Mouse (Mus musculus): Measurements from ENCODE around the gene Ppp2r5d.

Ppp2r5d gene

DNA sequence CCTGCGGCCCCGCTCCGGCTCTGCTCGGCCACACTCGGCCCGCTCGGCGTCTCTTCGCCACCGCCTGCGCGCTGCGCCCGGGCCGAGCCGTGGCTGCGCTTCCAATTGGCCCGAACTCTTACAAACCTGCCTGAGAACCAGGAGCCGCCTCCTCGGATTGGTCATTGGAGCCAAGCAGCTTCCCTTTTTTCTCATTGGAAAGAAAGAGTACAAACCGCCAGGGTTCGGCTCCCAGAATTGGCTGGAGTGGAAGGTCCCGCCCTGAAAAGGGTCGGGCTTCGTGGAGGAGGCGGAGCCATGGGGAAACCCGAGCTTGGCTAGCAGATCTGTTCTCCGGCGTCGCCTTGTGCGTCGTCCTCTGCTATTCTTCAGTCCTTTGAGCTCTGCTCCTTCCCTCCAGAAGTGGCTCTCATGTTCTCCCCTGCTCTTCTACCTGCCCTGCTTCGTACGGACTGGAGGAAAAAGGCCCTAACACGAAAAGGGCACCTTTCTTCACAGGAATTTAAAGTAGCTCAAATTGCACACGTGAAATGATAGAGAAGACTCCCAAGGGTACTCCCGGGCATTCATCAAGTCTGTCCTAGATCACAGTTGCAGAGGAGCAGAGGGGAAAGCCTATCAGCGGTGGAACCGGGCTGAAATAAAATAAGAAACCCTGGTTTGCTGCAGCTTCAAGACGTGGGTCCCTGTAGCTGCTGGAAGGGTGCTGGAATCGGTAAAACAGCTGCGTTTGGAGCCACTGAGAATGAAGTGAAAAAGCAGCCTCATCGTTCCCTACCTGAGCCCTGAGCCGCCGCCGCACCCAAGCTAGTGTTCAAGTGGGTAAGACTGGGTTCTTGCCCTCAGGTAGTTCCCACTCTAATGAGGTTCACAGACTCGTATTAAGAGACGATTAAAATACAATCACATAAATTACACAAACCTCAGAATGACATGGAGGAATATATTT lies at the start of gene Ppp2r5d:
Gene Ppp2r5d (minus strand): TSS at position 225 of the 949 bp plus-strand sequence.
- peak; percentile 97 for DNase-seq (ENCODE audit: low read depth, low spot score)

GRCm38 (mm10) chr17:46751794-46752556 lies 47.1 kb upstream of the Ppp2r5d start, which contains the start of gene Cnpy3:
Gene Cnpy3, minus strand, starts transcription at chr17:46752214.
- DNase-seq (ENCODE audit: low read depth, low spot score): peak; percentile 99

GRCm38 (mm10) chr17:46751056-46751793 lies 46.3 kb upstream of the Ppp2r5d start:
- no peak for DNase-seq (ENCODE audit: low read depth, low spot score)

GRCm38 (mm10) chr17:46750580-46750979 lies 45.7 kb upstream of the Ppp2r5d start:
- DNase-seq (ENCODE audit: low read depth, low spot score): no peak

- no peak for DNase-seq (ENCODE audit: low read depth, low spot score)
These were observed 44.4 kb upstream of the Ppp2r5d start for GRCm38 (mm10) chr17:46749282-46749681.

DNA sequence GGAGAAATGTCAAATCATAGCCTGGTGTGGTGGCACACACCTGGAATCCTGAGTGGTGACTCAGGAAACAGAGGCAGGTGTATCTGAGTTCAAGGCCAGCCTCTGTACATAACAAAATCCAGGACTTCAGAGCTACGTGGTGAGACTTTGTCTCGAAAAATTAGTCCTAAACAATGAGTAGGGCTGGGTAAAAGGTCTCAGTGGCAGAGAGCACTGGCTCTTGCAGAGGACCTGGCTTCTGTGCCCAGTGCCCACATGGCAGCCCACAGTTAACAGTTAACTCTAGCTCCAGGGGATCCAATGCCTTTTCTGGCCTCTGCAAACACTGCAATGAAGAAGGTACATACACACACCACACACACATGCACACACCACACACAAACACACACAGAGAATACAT lies 42.9 kb upstream of the Ppp2r5d start:
- DNase-seq (ENCODE audit: low read depth, low spot score): no peak

DNA sequence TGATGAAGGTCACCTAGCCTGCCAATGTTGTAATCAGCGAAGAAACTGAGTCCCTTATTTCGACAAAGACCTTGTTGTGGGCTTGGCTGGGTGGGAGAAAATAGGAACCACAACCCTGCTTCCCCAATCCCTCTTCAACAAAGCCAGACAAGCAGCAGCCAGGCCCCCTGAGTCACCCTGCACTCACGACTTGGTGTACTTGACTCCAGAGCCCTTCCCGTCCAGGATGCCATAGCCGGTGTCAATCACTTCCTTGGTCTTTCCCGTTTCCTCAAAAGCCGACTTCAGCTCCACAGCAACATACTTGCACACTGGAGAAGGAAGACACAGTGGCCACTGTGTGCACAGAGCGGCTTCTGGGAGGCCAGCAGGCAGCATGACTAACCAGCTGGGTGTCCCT lies 42.3 kb upstream of the Ppp2r5d start:
- no peak for DNase-seq (ENCODE audit: low read depth, low spot score)

- no peak for DNase-seq (ENCODE audit: low read depth, low spot score)
These were observed 40.6 kb upstream of the Ppp2r5d start for GRCm38 (mm10) chr17:46745506-46745905.

DNA sequence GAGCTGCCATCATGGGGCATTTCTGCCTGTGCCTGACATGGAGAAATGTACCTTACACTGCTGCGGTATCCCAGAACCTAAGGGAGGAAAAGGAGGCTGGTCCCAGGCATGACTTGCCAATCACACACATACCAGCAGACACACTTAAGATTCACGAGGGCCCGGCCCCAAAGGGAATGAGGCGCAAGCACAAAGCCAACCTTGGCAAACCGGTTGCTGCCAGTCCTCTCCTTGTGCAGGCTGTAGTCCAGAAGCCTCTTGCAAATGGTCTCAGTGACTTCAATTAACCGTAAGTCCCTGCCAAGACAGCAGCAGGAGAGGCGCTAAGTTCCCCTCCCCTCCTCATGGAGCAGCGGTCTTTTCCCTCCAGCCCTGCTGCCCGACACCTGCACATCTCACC lies 38.1 kb upstream of the Ppp2r5d start:
- peak; percentile 41 for DNase-seq (ENCODE audit: low read depth, low spot score)

DNA sequence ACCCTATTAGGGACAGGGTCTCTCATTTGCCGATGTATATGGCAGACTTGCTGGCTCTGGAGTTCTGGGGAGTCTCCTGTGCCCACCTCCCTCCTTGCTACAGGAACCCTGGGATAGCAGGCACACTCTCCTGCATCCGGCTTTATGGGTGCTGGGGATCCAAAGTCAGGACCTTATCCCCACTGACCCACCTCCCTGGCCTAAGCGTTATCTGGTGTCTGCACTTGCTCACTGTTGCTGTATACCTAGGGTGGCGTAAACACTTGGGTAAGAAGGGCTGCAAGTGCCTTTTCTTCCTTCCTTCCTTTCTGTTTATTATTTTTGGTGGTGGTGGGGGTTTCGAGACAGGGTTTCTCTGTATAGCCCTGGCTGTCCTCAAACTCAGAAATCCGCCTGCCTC lies 36.4 kb upstream of the Ppp2r5d start:
- DNase-seq (ENCODE audit: low read depth, low spot score): no peak

GRCm38 (mm10) chr17:46736160-46736559 lies 31.2 kb upstream of the Ppp2r5d start:
- DNase-seq (ENCODE audit: low read depth, low spot score): peak; percentile 81

GRCm38 (mm10) chr17:46735287-46735686 lies 30.4 kb upstream of the Ppp2r5d start:
- DNase-seq (ENCODE audit: low read depth, low spot score): no peak

- DNase-seq (ENCODE audit: low read depth, low spot score): no peak
These were observed 29.1 kb upstream of the Ppp2r5d start for GRCm38 (mm10) chr17:46734055-46734454.

GRCm38 (mm10) chr17:46728904-46729318 lies 24.0 kb upstream of the Ppp2r5d start, which contains the start of gene Gnmt:
Gene Gnmt, minus strand, starts transcription at chr17:46729168.
- no peak for DNase-seq (ENCODE audit: low read depth, low spot score)

DNA sequence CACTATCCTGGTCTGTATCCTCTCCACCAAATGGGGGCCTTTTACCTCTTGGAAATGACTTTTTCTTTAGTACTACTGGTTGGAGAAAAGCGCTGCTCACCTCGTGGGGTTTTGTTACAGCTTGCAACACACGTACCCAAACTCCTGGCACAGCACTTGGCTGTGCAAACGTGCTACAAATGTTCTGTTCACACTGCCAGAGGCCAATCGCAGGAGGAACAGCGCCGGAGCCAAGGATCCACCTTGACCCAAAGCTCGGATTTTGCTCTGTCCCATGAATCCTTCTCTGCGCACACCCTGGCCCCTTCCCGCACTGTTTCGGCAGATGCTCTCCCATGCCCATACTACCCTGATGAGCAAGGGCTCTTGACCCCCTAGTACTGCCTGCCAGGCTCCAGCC lies 23.6 kb upstream of the Ppp2r5d start:
- DNase-seq (ENCODE audit: low read depth, low spot score): no peak

- DNase-seq (ENCODE audit: low read depth, low spot score): peak; percentile 74
These were observed 23.1 kb upstream of the Ppp2r5d start for GRCm38 (mm10) chr17:46728021-46728420.

GRCm38 (mm10) chr17:46727271-46727670 lies 22.4 kb upstream of the Ppp2r5d start:
- DNase-seq (ENCODE audit: low read depth, low spot score): no peak

DNA sequence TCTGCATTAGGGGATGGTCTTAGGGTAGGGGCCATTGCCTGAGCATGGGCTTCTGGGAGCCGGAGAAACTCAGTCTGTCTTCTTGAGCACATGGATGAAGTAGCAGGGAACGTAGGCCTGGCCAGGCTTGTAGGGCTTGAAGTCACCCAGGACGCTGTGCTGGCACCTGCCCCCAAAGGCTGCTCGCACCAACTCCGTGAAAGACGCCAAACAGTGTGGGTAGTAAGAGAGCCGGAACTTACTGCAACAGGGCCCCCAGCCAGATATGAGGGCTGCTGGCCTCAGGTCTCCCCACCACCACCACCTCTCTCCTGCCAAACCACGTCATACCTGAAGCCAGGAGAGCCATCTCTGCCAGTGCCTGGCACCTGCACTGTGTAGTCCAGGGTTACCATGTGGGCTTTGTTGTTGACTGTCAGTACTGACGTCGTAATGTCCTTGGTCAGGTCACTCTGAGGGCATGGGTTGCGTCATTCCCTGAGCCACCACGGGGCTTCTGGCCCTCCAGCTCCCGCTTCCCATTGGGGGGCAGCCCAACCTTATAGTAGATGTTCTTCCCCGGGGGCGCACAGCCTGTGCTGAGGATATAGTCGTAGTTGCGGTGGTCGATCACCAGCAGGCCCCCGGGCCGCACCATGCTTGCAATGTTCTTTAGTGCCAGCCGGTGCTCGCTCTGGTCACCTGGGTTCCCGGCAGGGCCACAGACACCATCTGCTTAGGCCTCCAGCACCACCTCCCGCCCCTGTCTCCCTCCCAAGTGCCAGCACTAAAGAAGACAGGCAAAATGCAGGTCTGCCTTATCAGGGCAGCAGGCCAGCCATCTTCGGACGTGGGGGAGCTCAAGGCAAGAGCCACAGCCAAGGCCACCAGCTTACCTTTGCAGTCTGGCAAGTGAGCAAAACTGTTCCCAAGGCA lies 21.1 kb upstream of the Ppp2r5d start:
- no peak for DNase-seq (ENCODE audit: low read depth, low spot score)

- peak; percentile 82 for DNase-seq (ENCODE audit: low read depth, low spot score)
These were observed 20.4 kb upstream of the Ppp2r5d start for GRCm38 (mm10) chr17:46725273-46725672.

- no peak for DNase-seq (ENCODE audit: low read depth, low spot score)
These were observed 19.7 kb upstream of the Ppp2r5d start for GRCm38 (mm10) chr17:46724477-46725084.
